Mouse (Mus musculus): Measurements from ENCODE around the gene Tinagl1. TPM values are rescaled to one million over a fixed set of nuclear protein-coding genes. Genes with fewer than 3 reads are reported as not detected.
A peak's percentile ranks its signal among the peaks of the same experiment; 100 is the strongest.

Tinagl1 gene
- polyA plus RNA-seq (2014; fragmentation: Nextera tagmentation; extraction: Ambion mirVana) = 20.9 and 26.1 TPM in 2 replicates

- peak within 1 kb of the TSS; percentile 28; the same call in 1 of the 2 replicates for H3K9ac ChIP-seq (ENCODE audit: low read depth, low read length)
- H3K9me3 ChIP-seq (ENCODE audit: control insufficient read depth, low read length) = no peaks in the 10 kb centered on the region
- peaks cover 44% of the 10 kb centered on the region for H3K4me1 ChIP-seq (ENCODE audit: control insufficient read depth, insufficient read depth, low read length)
- 0 out of 2 replicates have a peak, but pooled peaks have one; percentile 17 for ATAC-seq (ENCODE audit: low FRiP score, low TSS enrichment)
- WGBS = 1% methylated on average over 14 of the region's 14 CpGs
- H3K4me2 ChIP-seq (replicated peaks; ENCODE audit: low read depth, low read length) = peak within 1 kb of the TSS; percentile 51
- peak within 1 kb of the TSS; percentile 59; the same call in 1 of the 2 replicates for H3K27ac ChIP-seq (ENCODE audit: low read depth, low read length)
- H3K4me3 ChIP-seq (ENCODE audit: low read length) = peak within 1 kb of the TSS; percentile 31
- H3K27me3 ChIP-seq (ENCODE audit: control insufficient read depth, insufficient read depth, low read length) = peaks cover 12% of the 10 kb centered on the region
- H3K36me3 ChIP-seq (ENCODE audit: control insufficient read depth, insufficient read depth, low read length) = no peaks in the 10 kb centered on the region
Measured at GRCm38 (mm10) chr4:130175072-130175711, at the start of gene Tinagl1. Tinagl1 (minus strand) TSS chr4:130175122.

DNA sequence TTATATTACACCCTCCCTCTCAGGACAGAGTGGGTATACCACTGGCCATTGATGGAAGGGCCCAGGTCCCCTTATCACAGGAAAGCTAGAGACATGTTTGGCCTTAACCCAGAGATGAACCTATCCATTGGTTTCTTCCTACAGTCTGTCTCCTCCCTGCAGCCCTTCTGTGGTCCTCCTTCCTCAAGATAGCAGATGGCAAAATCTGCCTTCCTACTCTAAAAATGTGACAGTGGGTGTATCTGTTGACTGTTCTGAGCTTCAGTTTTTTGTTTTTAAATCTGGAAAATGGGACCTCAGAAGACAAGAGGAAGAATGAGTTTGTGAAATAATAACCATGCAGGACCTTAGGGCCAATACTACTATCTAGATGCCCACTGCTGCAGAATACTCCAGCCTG lies 49.1 kb upstream of the Tinagl1 start:
- no peak for ATAC-seq (ENCODE audit: low FRiP score, low TSS enrichment)

DNA sequence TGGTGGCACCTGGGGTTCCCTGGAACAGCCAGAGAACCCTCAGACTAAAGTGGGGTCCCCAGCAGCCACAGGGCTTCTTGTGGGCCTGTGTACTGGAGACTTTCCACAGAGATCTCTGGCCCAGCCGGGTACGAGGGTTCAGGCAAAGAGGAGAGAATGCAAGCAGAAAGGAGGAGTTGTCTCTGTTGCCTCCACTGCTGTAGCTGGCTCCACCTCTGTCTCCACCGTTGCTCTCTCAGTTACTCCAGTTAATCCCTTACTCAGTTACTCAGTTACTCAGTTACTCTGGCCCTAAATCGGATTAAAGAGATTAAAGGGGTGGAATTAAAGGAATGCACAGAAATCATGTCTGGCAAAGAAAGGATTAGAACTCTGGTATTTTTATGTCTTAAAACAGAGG lies 47.3 kb upstream of the Tinagl1 start, which contains the start of gene Gm853:
Gm853 (minus strand) TSS at position 223 of the 400 bp plus-strand sequence.
- no peak within 1 kb of the TSS for H3K4me2 ChIP-seq (replicated peaks; ENCODE audit: low read depth, low read length)
- H3K9ac ChIP-seq (ENCODE audit: low read depth, low read length) = no peak within 1 kb of the TSS
- 74% methylated on average over 4 of the region's 4 CpGs for WGBS
- no peak within 1 kb of the TSS for H3K27ac ChIP-seq (ENCODE audit: low read depth, low read length)
- H3K27me3 ChIP-seq (ENCODE audit: control insufficient read depth, insufficient read depth, low read length) = no peaks in the 10 kb centered on the region
- ATAC-seq (ENCODE audit: low FRiP score, low TSS enrichment) = no peak
- H3K36me3 ChIP-seq (ENCODE audit: control insufficient read depth, insufficient read depth, low read length) = no peaks in the 10 kb centered on the region
- H3K9me3 ChIP-seq (ENCODE audit: control insufficient read depth, low read length) = no peaks in the 10 kb centered on the region
- no peak within 1 kb of the TSS for H3K4me3 ChIP-seq (ENCODE audit: low read length)
- no peaks in the 10 kb centered on the region for H3K4me1 ChIP-seq (ENCODE audit: control insufficient read depth, insufficient read depth, low read length)

More for the DNA sequence above, 49.1 kb upstream of the Tinagl1 start:
- Histone ChIP-seq H3K9ac (ENCODE audit: low read depth, low read length) (no peak overlapping the region), H3K27me3 (ENCODE audit: control insufficient read depth, insufficient read depth, low read length) (no peaks in the 10 kb centered on the region), H3K4me3 (ENCODE audit: low read length) (no peak overlapping the region), H3K9me3 (ENCODE audit: control insufficient read depth, low read length) (no peaks in the 10 kb centered on the region), H3K4me2 (replicated peaks; ENCODE audit: low read depth, low read length) (no peak overlapping the region), H3K36me3 (ENCODE audit: control insufficient read depth, insufficient read depth, low read length) (no peaks in the 10 kb centered on the region), H3K4me1 (ENCODE audit: control insufficient read depth, insufficient read depth, low read length) (no peaks in the 10 kb centered on the region), H3K27ac (ENCODE audit: low read depth, low read length) (no peak overlapping the region)

GRCm38 (mm10) chr4:130220176-130220575 lies 45.3 kb upstream of the Tinagl1 start:
- no peak for ATAC-seq (ENCODE audit: low FRiP score, low TSS enrichment)
- H3K9ac ChIP-seq (ENCODE audit: low read depth, low read length) = no peak overlapping the region
- H3K4me3 ChIP-seq (ENCODE audit: low read length) = no peak overlapping the region
- no peak overlapping the region for H3K4me2 ChIP-seq (replicated peaks; ENCODE audit: low read depth, low read length)
- no peaks in the 10 kb centered on the region for H3K9me3 ChIP-seq (ENCODE audit: control insufficient read depth, low read length)
- 67% methylated on average over 9 of the region's 9 CpGs for WGBS
- H3K36me3 ChIP-seq (ENCODE audit: control insufficient read depth, insufficient read depth, low read length) = no peaks in the 10 kb centered on the region
- H3K4me1 ChIP-seq (ENCODE audit: control insufficient read depth, insufficient read depth, low read length) = no peaks in the 10 kb centered on the region
- no peaks in the 10 kb centered on the region for H3K27me3 ChIP-seq (ENCODE audit: control insufficient read depth, insufficient read depth, low read length)
- no peak overlapping the region for H3K27ac ChIP-seq (ENCODE audit: low read depth, low read length)

DNA sequence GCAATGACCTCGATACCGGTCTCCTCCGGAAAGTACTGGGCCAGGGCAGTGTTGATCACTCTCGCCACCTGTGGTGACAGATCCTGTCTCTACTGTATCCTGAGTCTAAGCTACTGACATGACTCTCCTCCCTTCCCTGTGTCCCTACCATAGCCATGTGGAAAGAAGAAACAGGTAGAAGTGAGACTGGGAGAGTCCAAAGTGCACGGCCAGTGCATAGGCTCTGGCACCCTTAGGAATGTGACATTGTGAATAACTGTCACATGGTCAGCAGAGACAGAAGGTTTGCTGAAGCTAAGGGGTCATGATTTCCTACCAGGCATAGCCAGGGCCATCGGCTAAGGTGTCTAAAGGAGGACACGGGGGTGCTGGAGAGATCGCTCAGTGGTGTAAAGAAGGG lies 40.5 kb upstream of the Tinagl1 start:
- H3K4me1 ChIP-seq (ENCODE audit: control insufficient read depth, insufficient read depth, low read length) = no peaks in the 10 kb centered on the region
- H3K4me3 ChIP-seq (ENCODE audit: low read length) = no peak overlapping the region
- H3K27me3 ChIP-seq (ENCODE audit: control insufficient read depth, insufficient read depth, low read length) = no peaks in the 10 kb centered on the region
- 87% methylated on average over 8 of the region's 8 CpGs for WGBS
- no peak overlapping the region for H3K4me2 ChIP-seq (replicated peaks; ENCODE audit: low read depth, low read length)
- no peaks in the 10 kb centered on the region for H3K9me3 ChIP-seq (ENCODE audit: control insufficient read depth, low read length)
- no peaks in the 10 kb centered on the region for H3K36me3 ChIP-seq (ENCODE audit: control insufficient read depth, insufficient read depth, low read length)
- H3K27ac ChIP-seq (ENCODE audit: low read depth, low read length) = no peak overlapping the region
- no peak overlapping the region for H3K9ac ChIP-seq (ENCODE audit: low read depth, low read length)
- ATAC-seq (ENCODE audit: low FRiP score, low TSS enrichment) = no peak

DNA sequence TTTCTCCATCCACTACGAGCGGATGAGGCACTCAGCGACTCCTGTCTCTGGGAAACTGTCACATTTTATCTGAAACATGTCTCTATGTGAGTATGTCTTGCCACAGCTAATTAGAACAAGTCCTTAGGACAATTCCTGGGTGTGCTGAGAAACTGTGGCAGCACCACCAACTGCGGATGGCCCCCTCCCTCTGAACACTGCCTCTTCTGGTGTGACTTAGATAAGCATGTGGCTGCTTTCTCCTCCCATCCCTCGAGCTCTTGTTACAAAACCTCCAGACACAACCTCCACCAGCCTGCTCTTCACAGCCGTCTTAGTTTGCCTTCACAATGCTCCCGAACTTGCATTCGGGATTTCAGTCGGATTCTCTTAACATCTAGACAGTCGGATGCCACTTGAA lies 38.9 kb upstream of the Tinagl1 start:
- Histone ChIP-seq H3K4me3 (ENCODE audit: low read length) (no peak overlapping the region), H3K27ac (ENCODE audit: low read depth, low read length) (no peak overlapping the region), H3K27me3 (ENCODE audit: control insufficient read depth, insufficient read depth, low read length) (no peaks in the 10 kb centered on the region), H3K4me2 (replicated peaks; ENCODE audit: low read depth, low read length) (no peak overlapping the region), H3K9me3 (ENCODE audit: control insufficient read depth, low read length) (no peaks in the 10 kb centered on the region), H3K9ac (ENCODE audit: low read depth, low read length) (no peak overlapping the region), H3K36me3 (ENCODE audit: control insufficient read depth, insufficient read depth, low read length) (no peaks in the 10 kb centered on the region), H3K4me1 (ENCODE audit: control insufficient read depth, insufficient read depth, low read length) (no peaks in the 10 kb centered on the region)
- 83% methylated on average over 10 of the region's 10 CpGs for WGBS
- ATAC-seq (ENCODE audit: low FRiP score, low TSS enrichment) = no peak

DNA sequence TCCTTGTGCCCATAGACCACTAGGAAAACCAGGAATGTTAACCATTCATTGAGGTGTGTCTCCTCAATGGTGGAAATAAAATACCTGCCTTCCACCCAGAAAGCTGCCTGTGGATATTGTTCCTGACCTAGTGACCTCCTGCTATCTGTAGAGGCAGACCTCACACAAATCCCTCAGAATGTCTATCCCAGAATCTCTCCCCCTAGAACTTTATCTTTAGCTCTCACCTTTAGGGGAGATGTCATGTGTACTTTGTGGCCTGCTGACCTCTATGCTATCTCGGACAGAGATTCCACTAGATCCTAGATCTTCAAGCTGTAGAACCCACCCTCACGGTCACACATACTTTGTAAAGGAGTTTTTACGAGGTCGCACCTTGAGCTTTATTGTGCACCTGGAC lies 38.3 kb upstream of the Tinagl1 start:
- 84% methylated on average over 4 of the region's 4 CpGs for WGBS
- Histone ChIP-seq H3K4me2 (replicated peaks; ENCODE audit: low read depth, low read length) (no peak overlapping the region), H3K27me3 (ENCODE audit: control insufficient read depth, insufficient read depth, low read length) (no peaks in the 10 kb centered on the region), H3K4me1 (ENCODE audit: control insufficient read depth, insufficient read depth, low read length) (no peaks in the 10 kb centered on the region), H3K9ac (ENCODE audit: low read depth, low read length) (no peak overlapping the region), H3K4me3 (ENCODE audit: low read length) (no peak overlapping the region), H3K36me3 (ENCODE audit: control insufficient read depth, insufficient read depth, low read length) (no peaks in the 10 kb centered on the region), H3K9me3 (ENCODE audit: control insufficient read depth, low read length) (no peaks in the 10 kb centered on the region), H3K27ac (ENCODE audit: low read depth, low read length) (no peak overlapping the region)
- ATAC-seq (ENCODE audit: low FRiP score, low TSS enrichment) = no peak

DNA sequence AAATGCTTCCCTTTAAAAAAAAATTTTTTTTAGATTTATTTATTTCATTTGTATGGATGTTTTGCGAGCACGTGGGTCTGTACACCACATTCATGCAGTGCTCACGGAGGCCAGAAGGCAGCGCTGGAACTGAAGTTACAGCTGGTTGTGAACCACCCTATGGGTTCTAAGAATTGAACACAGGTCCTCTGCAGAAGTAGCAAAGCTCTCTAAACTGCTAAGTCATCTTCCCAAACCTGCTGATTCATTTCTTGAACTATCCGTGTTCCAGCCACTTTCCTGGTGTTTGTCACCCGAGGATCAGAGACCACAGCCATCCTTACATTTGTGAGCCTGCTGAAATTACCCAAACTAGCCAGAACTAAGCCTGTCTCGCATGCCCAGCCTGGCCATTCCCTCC lies 37.5 kb upstream of the Tinagl1 start:
- WGBS = 68% methylated on average over 7 of the region's 7 CpGs
- Histone ChIP-seq H3K4me2 (replicated peaks; ENCODE audit: low read depth, low read length) (no peak overlapping the region), H3K36me3 (ENCODE audit: control insufficient read depth, insufficient read depth, low read length) (no peaks in the 10 kb centered on the region), H3K4me3 (ENCODE audit: low read length) (no peak overlapping the region), H3K27me3 (ENCODE audit: control insufficient read depth, insufficient read depth, low read length) (no peaks in the 10 kb centered on the region), H3K27ac (ENCODE audit: low read depth, low read length) (no peak overlapping the region), H3K9me3 (ENCODE audit: control insufficient read depth, low read length) (no peaks in the 10 kb centered on the region), H3K4me1 (ENCODE audit: control insufficient read depth, insufficient read depth, low read length) (no peaks in the 10 kb centered on the region), H3K9ac (ENCODE audit: low read depth, low read length) (no peak overlapping the region)
- ATAC-seq (ENCODE audit: low FRiP score, low TSS enrichment) = no peak

DNA sequence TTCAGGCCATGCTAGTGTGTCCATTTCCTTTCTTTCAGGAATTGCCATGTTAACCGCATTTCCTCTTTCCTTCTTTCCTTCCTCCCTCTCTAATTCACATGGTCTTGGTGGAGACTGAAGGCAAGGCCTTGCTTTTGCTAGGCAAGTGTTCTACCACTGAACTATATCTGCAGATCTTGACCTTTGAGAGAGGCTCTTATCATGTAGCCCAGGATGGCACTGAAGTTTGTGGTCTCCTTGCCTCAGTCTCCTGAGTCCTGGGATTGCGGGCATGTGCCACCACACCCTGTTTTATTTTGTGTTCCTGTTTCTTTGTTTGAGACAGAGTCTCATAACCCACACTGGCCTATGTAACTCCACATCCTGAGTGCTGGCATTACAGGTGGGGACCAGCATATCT lies 36.9 kb upstream of the Tinagl1 start:
- Histone ChIP-seq H3K4me2 (replicated peaks; ENCODE audit: low read depth, low read length) (no peak overlapping the region), H3K9ac (ENCODE audit: low read depth, low read length) (no peak overlapping the region), H3K9me3 (ENCODE audit: control insufficient read depth, low read length) (no peaks in the 10 kb centered on the region), H3K27me3 (ENCODE audit: control insufficient read depth, insufficient read depth, low read length) (no peaks in the 10 kb centered on the region), H3K36me3 (ENCODE audit: control insufficient read depth, insufficient read depth, low read length) (no peaks in the 10 kb centered on the region), H3K4me1 (ENCODE audit: control insufficient read depth, insufficient read depth, low read length) (no peaks in the 10 kb centered on the region), H3K27ac (ENCODE audit: low read depth, low read length) (no peak overlapping the region), H3K4me3 (ENCODE audit: low read length) (no peak overlapping the region)
- ATAC-seq (ENCODE audit: low FRiP score, low TSS enrichment) = no peak
- 90% methylated on average over 2 of the region's 2 CpGs for WGBS
